Mouse (Mus musculus): ENCODE measurements around the gene Mx1.

Mx1 gene

DNA sequence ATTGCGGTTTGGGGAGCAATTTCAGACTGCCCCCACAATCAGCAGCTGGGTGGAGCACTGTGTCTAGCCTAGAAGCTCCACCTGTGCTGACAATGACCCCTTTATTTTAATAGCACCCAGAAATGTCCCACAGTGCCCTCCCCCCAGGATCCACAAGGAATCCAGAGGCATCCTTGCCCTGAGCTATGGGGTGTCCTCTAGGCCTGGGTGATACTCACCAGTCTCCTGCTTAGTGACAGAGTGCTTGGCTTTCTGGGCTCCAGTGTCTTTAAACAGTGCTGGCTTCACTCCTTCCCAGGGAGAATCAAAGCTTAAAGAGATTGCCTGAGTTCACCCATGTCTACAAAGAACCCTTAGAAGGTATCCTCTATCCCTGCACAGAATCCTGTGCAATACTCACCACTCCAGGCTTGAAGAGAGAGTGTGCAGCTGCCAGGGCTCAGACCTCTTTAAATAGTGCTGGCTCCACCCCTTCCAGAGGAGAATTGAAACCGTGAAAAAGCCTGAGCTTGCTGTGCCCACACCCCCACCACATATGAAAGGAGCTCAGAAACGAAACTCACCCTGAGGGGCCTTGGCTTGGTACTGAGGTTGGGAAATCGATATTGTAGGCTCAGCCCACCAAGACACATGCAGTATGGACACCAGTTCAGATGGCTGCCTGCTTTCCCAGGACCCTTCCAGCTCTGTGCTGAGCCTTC lies at the start of gene Mx1:
Gene Mx1, minus strand, starts transcription at position 427 of the 701 bp plus-strand sequence.
- no peak for ATAC-seq (ENCODE audit: insufficient number of reproducible peaks, low FRiP score, low TSS enrichment)

GRCm38 (mm10) chr16:97512347-97512751 lies 49.6 kb upstream of the Mx1 start:
- no peak for ATAC-seq (ENCODE audit: insufficient number of reproducible peaks, low FRiP score, low TSS enrichment)

DNA sequence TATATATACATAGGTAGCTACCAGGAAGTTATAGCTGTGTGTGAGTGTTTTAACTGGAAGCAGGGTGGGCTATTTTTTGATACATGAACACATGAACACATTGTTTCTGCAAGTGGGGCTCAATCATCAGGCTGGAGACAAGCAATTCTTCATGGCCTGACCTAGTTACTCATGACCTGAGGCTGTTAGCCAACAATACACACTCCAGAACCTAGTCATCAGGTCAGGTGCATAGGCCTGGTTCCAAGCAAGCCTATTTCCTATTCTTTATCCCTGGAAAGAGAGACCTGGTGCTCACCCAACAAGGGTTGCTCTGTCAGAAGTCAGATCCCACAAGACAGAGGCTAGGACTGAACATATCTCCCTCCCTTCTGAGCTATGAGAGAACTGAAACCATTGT lies 48.8 kb upstream of the Mx1 start:
- no peak for ATAC-seq (ENCODE audit: insufficient number of reproducible peaks, low FRiP score, low TSS enrichment)

DNA sequence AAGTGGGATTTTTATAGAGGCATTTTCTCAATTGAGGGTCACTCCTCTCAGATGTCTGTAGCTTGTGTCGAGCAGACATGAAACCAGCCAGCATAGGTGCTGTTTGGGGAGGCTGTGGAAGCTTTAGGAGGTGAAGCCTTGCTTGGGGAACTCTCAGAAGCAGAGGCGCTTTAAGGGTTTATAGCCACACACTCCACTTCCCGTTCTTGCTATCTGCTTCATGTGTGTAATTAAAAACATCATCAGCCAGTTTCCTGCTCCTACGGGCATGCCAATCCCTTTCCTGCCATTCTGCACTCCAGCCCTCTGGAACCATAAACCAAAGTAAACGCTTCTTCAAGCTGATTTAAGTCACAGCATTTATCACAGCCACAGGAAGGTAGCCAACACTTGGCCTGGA lies 48.1 kb upstream of the Mx1 start:
- no peak for ATAC-seq (ENCODE audit: insufficient number of reproducible peaks, low FRiP score, low TSS enrichment)

DNA sequence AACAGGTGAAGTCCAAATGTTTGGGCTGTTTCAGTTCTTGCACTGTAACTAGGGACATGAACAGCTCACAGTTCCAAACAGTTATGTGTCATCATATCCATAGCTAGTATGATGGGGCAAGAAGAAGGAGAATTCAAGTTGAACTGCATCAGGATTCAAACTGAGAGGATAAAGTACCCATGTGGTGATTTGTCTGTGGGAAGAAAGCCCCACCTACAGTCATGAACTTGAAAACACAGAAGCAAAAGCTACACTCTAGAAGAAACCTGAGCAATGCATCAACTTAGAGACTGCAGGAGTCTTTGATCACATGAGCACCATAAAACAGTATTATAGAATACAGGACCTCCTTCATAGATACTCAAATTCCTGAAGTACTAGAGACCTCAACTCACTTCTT lies 45.1 kb upstream of the Mx1 start:
- ATAC-seq (ENCODE audit: insufficient number of reproducible peaks, low FRiP score, low TSS enrichment) = no peak

DNA sequence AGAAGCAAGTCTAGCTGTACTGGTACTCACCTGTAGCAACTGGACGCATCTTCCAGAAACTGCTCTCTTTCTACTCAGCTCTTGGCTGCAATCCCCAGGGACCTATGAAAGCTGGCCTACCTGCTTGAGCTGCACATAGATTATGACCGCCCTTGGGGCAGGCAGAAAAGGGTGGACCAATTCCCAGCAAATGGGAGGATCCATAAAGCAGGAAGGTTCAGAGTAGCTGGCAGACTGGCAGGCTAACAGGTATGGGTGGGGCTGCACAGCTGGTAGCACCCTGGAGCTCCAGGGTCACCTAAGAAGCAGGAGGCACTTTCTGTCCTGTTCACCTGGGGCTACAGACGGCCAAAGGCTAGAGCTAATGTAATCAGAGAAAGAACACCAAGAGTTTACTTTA lies 42.1 kb upstream of the Mx1 start:
- no peak for ATAC-seq (ENCODE audit: insufficient number of reproducible peaks, low FRiP score, low TSS enrichment)

GRCm38 (mm10) chr16:97503849-97504248 lies 41.1 kb upstream of the Mx1 start:
- ATAC-seq (ENCODE audit: insufficient number of reproducible peaks, low FRiP score, low TSS enrichment) = no peak

- ATAC-seq (ENCODE audit: insufficient number of reproducible peaks, low FRiP score, low TSS enrichment) = no peak
Measured at GRCm38 (mm10) chr16:97500901-97501300, 38.2 kb upstream of the Mx1 start.

- no peak for ATAC-seq (ENCODE audit: insufficient number of reproducible peaks, low FRiP score, low TSS enrichment)
Measured at GRCm38 (mm10) chr16:97499450-97499849, 36.7 kb upstream of the Mx1 start.

- no peak for ATAC-seq (ENCODE audit: insufficient number of reproducible peaks, low FRiP score, low TSS enrichment)
Measured at GRCm38 (mm10) chr16:97498139-97498538, 35.4 kb upstream of the Mx1 start.

GRCm38 (mm10) chr16:97497682-97498081 lies 35.0 kb upstream of the Mx1 start:
- no peak for ATAC-seq (ENCODE audit: insufficient number of reproducible peaks, low FRiP score, low TSS enrichment)

DNA sequence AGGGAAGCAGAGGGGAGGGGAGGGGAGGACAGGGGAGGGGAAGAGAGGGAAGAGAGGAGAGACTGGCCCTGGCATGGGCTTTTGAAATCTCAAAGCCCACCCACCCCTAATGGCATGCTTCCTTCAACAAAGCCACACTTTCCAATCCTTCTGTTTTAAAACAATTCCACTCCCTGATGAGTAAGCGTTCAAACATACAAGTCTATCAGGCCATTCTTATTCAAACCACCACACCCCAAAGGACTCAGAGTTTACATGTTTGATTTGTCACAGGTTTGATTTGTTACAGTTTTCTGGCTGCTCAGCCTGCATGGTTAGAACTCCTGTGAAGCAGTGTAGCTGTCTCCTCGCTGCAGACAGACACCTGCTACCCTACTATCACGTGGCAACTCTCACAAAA lies 33.3 kb upstream of the Mx1 start:
- ATAC-seq (ENCODE audit: insufficient number of reproducible peaks, low FRiP score, low TSS enrichment) = no peak

DNA sequence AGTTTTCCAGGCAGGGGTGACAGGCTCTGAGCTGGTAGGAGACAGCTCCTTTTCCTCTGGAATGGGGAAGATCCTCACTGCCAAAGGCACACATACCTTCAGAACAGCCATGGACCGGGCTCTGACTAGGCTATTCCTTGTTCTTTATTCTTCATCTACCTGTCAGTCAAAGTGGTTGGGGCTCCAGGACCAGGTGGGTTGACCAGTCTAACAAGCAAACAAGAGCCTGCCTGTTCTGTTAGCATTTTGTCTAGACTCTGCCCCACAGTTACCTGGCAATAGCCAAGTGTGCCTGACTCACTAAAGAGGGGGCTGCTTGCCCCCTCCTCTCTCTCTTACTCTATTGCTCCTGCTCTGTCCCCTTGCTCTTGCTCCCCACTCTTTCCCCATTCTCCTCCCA lies 29.7 kb upstream of the Mx1 start:
- no peak for ATAC-seq (ENCODE audit: insufficient number of reproducible peaks, low FRiP score, low TSS enrichment)

DNA sequence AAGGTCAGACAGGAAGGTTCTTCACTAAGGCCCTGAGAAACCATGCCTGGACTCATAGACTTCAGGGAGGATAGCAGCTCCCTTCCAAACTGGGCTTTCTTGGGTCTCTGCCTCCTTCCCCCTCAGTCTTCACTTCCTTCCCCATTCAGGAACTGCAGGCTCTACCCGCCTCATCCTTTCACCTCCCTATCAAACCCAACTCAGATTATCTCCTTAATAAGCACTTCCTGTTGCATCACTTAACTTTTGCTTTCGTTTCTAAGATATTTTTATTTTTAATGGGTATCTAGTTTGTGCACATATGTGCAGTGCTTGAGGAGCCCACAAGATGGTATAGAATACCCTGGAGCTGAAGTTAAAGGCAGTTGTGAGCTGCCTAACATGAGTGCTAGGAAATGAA lies 15.9 kb upstream of the Mx1 start:
- no peak for ATAC-seq (ENCODE audit: insufficient number of reproducible peaks, low FRiP score, low TSS enrichment)

DNA sequence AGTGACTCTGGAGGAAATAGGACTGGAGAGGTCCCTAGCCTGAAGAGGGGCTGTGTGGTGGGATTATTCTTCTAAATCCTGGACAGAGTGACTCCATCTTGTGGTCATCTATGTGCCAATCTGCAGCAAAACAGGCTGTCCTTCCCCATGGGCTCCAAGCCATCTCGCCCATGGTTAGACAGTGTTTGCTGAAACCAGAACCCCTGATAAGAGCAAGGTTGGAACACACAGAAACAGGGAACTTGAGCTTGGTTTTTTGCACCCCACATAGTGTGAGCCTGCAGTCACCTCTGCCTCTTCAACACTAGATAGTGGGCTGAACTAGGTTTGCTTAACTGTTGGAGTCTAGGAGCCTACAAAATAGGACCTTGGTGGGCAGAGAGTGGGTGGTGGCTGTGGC lies 13.8 kb upstream of the Mx1 start:
- no peak for ATAC-seq (ENCODE audit: insufficient number of reproducible peaks, low FRiP score, low TSS enrichment)

- ATAC-seq (ENCODE audit: insufficient number of reproducible peaks, low FRiP score, low TSS enrichment) = no peak
Measured at GRCm38 (mm10) chr16:97475581-97475980, 12.9 kb upstream of the Mx1 start.

DNA sequence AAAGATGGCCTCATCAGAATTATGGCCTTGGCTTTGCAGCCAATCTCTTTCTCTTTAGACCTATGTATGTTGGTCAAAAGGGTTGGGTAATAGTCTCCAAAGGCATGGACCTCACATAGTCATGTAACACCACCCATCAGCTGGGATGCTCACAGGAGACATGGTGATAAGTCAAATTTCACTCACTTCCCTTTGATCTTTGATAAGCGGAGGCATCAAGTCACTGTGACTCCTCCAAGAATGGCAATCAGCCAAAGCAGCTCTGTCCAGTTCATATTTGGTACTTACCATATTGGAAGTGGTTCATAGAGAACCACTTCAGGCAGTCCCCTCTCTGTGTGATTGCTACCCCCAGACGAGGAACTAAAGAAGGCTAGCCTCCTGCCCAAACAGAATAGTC lies 12.0 kb upstream of the Mx1 start:
- no peak for ATAC-seq (ENCODE audit: insufficient number of reproducible peaks, low FRiP score, low TSS enrichment)

GRCm38 (mm10) chr16:97467993-97468791 lies 5.5 kb upstream of the Mx1 start:
- ATAC-seq (ENCODE audit: insufficient number of reproducible peaks, low FRiP score, low TSS enrichment) = no peak

- ATAC-seq (ENCODE audit: insufficient number of reproducible peaks, low FRiP score, low TSS enrichment) = no peak
Measured at GRCm38 (mm10) chr16:97467472-97467871, 4.8 kb upstream of the Mx1 start.

DNA sequence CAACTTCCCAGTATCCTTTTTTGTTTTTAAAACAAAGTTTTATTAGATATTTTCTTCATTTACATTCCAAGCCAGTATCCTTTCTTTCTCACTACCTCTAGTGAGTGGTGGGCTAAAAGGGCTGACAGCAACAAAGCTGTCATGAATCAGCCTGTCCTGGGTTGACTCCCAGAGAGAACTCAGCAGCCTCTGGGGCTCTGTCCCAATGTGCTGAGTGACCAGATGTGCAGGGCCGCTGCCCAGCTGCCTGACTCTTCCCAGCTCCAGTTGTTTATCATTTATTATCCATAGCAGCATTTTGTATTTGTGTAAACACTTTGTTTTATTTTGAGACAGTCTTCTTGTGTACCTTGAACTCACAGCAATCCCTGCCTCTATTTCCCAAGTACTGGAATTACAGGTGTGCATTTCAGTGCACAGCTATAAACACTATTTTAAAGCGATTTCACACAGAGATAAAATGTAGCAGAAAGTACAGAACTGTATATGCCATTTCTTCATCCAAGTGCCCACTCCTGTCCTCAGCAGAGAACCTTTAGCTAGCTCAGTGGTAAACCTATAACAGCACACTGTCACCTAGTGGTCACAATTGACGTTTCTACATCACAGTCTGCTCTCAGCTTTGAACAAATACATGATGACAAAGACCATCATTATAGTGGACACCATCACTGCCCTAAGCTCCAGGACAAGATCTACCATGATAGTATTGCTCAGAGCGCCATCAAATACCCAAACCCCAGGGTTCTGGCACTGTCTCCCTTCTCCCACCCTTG lies 3.7 kb upstream of the Mx1 start:
- no peak for ATAC-seq (ENCODE audit: insufficient number of reproducible peaks, low FRiP score, low TSS enrichment)

DNA sequence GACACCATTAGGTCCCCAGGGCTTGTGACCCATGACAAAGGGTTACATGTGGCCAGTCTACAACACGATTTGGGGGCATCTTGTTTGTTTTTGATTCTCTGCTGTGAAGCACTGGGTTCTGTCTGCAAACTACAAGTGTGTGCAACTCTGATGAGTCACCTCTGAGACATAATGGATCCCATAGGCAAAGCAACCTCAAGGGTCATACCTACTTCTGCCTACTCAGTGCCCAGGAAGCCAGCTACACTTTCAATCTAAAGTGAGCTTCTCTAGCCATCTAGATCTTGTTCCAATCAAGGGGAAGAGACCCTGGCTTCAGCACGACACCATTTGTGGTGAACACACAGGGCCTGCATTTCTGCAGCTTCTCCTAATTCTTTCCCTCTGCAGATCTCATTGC lies 1.4 kb downstream of the Mx1 start:
- ATAC-seq (ENCODE audit: insufficient number of reproducible peaks, low FRiP score, low TSS enrichment) = no peak
